Mouse (Mus musculus): ENCODE data around the gene Atp1a4. TPM values are rescaled to one million over a fixed set of nuclear protein-coding genes. Genes with fewer than 3 reads are reported as not detected.
A peak's percentile ranks its signal among the peaks of the same experiment; 100 is the strongest.
"Not testable (repeated sequence)": the region's sequence is repeated elsewhere in the genome, so short reads cannot be mapped to it uniquely, and the experiment has no call there.

Gene Atp1a4
- polyA plus RNA-seq, 1 experiment: 0.08 TPM

- no peak for DNase-seq (ENCODE audit: low read depth)
- TF ChIP-seq POLR2A (IDR thresholded peaks at IDR 0.05; ENCODE audit: borderline replicate concordance, extremely low read depth, insufficient read depth, insufficient read length, poor library complexity, severe bottlenecking): no peak
- no peak for TF ChIP-seq CTCF (IDR thresholded peaks at IDR 0.05; ENCODE audit: borderline replicate concordance, extremely low read depth, insufficient read depth, insufficient read length)
Observed at GRCm38 (mm10) chr1:172247216-172247615, 11.0 kb downstream of the Atp1a4 start.

- not testable (repeated sequence) for DNase-seq (ENCODE audit: low read depth)
Observed at GRCm38 (mm10) chr1:172244645-172245044, 13.6 kb downstream of the Atp1a4 start.

GRCm38 (mm10) chr1:172243547-172244205 is 14.5 kb downstream of the Atp1a4 start:
- peak; percentile 51 for DNase-seq (ENCODE audit: low read depth)
- TF ChIP-seq CTCF (IDR thresholded peaks at IDR 0.05; ENCODE audit: borderline replicate concordance, extremely low read depth, insufficient read depth, insufficient read length) (peak; percentile 19; the same call in 1 of the 2 replicates), POLR2A (IDR thresholded peaks at IDR 0.05; ENCODE audit: borderline replicate concordance, extremely low read depth, insufficient read depth, insufficient read length, poor library complexity, severe bottlenecking) (no peak)

GRCm38 (mm10) chr1:172242401-172242800 is 15.8 kb downstream of the Atp1a4 start:
- no peak for TF ChIP-seq POLR2A (IDR thresholded peaks at IDR 0.05; ENCODE audit: borderline replicate concordance, extremely low read depth, insufficient read depth, insufficient read length, poor library complexity, severe bottlenecking)
- TF ChIP-seq CTCF (IDR thresholded peaks at IDR 0.05; ENCODE audit: borderline replicate concordance, extremely low read depth, insufficient read depth, insufficient read length): no peak
- peak; percentile 94 for DNase-seq (ENCODE audit: low read depth)

- TF ChIP-seq POLR2A (IDR thresholded peaks at IDR 0.05; ENCODE audit: borderline replicate concordance, extremely low read depth, insufficient read depth, insufficient read length, poor library complexity, severe bottlenecking) (no peak), CTCF (IDR thresholded peaks at IDR 0.05; ENCODE audit: borderline replicate concordance, extremely low read depth, insufficient read depth, insufficient read length) (no peak)
- no peak for DNase-seq (ENCODE audit: low read depth)
Observed at GRCm38 (mm10) chr1:172240945-172241708, 17.1 kb downstream of the Atp1a4 start.

- DNase-seq (ENCODE audit: low read depth): no peak
- no peak for TF ChIP-seq CTCF (IDR thresholded peaks at IDR 0.05; ENCODE audit: borderline replicate concordance, extremely low read depth, insufficient read depth, insufficient read length)
- no peak for TF ChIP-seq POLR2A (IDR thresholded peaks at IDR 0.05; ENCODE audit: borderline replicate concordance, extremely low read depth, insufficient read depth, insufficient read length, poor library complexity, severe bottlenecking)
Observed at GRCm38 (mm10) chr1:172229215-172229614, 29.0 kb downstream of the Atp1a4 start.

- no peak for TF ChIP-seq POLR2A (IDR thresholded peaks at IDR 0.05; ENCODE audit: borderline replicate concordance, extremely low read depth, insufficient read depth, insufficient read length, poor library complexity, severe bottlenecking)
- TF ChIP-seq CTCF (IDR thresholded peaks at IDR 0.05; ENCODE audit: borderline replicate concordance, extremely low read depth, insufficient read depth, insufficient read length): no peak
- peak; percentile 50 for DNase-seq (ENCODE audit: low read depth)
Observed at GRCm38 (mm10) chr1:172228209-172228608, 30.0 kb downstream of the Atp1a4 start.

GRCm38 (mm10) chr1:172221297-172222063 is 36.7 kb downstream of the Atp1a4 start:
- no peak for DNase-seq (ENCODE audit: low read depth)
- no peak for TF ChIP-seq POLR2A (IDR thresholded peaks at IDR 0.05; ENCODE audit: borderline replicate concordance, extremely low read depth, insufficient read depth, insufficient read length, poor library complexity, severe bottlenecking)
- no peak for TF ChIP-seq CTCF (IDR thresholded peaks at IDR 0.05; ENCODE audit: borderline replicate concordance, extremely low read depth, insufficient read depth, insufficient read length)

GRCm38 (mm10) chr1:172220414-172220813 is 37.8 kb downstream of the Atp1a4 start:
- TF ChIP-seq CTCF (IDR thresholded peaks at IDR 0.05; ENCODE audit: borderline replicate concordance, extremely low read depth, insufficient read depth, insufficient read length) (no peak), POLR2A (IDR thresholded peaks at IDR 0.05; ENCODE audit: borderline replicate concordance, extremely low read depth, insufficient read depth, insufficient read length, poor library complexity, severe bottlenecking) (no peak)
- DNase-seq (ENCODE audit: low read depth): peak; percentile 94

GRCm38 (mm10) chr1:172219451-172220406 is 38.5 kb downstream of the Atp1a4 start, which contains the start of gene Casq1:
TSS of gene Casq1 (minus strand) at chr1:172219868.
- TF ChIP-seq CTCF (IDR thresholded peaks at IDR 0.05; ENCODE audit: borderline replicate concordance, extremely low read depth, insufficient read depth, insufficient read length): no peak
- no peak for TF ChIP-seq POLR2A (IDR thresholded peaks at IDR 0.05; ENCODE audit: borderline replicate concordance, extremely low read depth, insufficient read depth, insufficient read length, poor library complexity, severe bottlenecking)
- no peak for DNase-seq (ENCODE audit: low read depth)

Measured in brain, embryonic 14.5 days (tissue).